17 mouse cellular contexts compared by ENCODE assay signal in the genomic region with DNA sequence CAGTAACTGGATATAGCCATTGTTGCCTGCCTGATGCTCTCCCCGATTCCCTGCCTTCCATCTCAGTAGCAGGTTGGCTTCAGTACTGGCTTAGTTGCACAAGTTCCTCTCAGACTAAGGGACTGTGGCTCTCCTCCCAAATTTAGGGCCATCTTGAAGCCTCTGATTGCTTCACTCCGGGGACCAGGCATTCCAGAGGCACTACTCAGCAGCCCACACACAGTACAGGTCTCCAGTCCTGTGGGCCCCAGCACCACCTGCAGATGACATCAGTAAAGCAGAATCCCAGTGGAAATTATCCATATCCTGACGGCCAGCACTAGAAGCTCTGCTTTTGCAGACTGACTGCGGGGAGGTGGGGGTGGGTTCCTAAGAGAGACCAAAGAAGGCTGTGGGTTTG. TPM values are rescaled to one million over a fixed set of nuclear protein-coding genes. Genes with fewer than 3 reads are reported as not detected.
DNase-seq lines count a peak whose midpoint lies in the region; ATAC-seq and TF ChIP-seq lines count a peak whose summit lies in the region.
"Had no signal": no experiment of that assay in that cellular context is flagged by ENCODE, and none has a peak within 500 bp of the region (broad histone marks: within the 10 kb centered on the region; RNA-seq: fewer than 3 reads in every experiment).

No protein-coding gene starts in this region.

- ATAC-seq in forebrain, embryonic 16.5 days: no peak
- ATAC-seq in forebrain, embryonic 15.5 days (replicated peaks): no peak
- ATAC-seq: liver, postnatal 0 days had no signal

- H3K27ac ChIP-seq in gastrocnemius, adult 2 months: peak overlapping the region; percentile 83
- no peak overlapping the region for H3K27ac ChIP-seq in forebrain, embryonic 16.5 days (ENCODE audit: low read length)
- no peak overlapping the region for H3K27ac ChIP-seq in forebrain, embryonic 15.5 days (replicated peaks)
- H3K27ac ChIP-seq: embryonic facial prominence, embryonic 13.5 days; forebrain, embryonic 12.5 days had no signal

- no peak overlapping the region for H3K4me2 ChIP-seq in myocyte (ENCODE audit: low read depth)
- no peak overlapping the region for H3K4me2 ChIP-seq in forebrain, embryonic 16.5 days (ENCODE audit: low read length)
- no peak overlapping the region for H3K4me2 ChIP-seq in forebrain, embryonic 15.5 days (replicated peaks)
- H3K4me2 ChIP-seq: embryonic facial prominence, embryonic 13.5 days; forebrain, embryonic 12.5 days had no signal

- TF ChIP-seq CTCF in gastrocnemius, adult 2 months (IDR thresholded peaks at IDR 0.05): no peak

- H3K9ac ChIP-seq in forebrain, embryonic 16.5 days (replicated peaks; ENCODE audit: low read depth, low read length): no peak overlapping the region
- H3K9ac ChIP-seq in forebrain, embryonic 15.5 days (replicated peaks): no peak overlapping the region
- H3K9ac ChIP-seq: embryonic facial prominence, embryonic 13.5 days; forebrain, embryonic 12.5 days; liver, postnatal 0 days had no signal

- WGBS in forebrain, embryonic 16.5 days: 93% methylated on average over 4 of the region's 4 CpGs
- 88% methylated on average over 4 of the region's 4 CpGs for WGBS in forebrain, embryonic 15.5 days

- H3K4me1 ChIP-seq in forebrain, embryonic 16.5 days (replicated peaks; ENCODE audit: control insufficient read depth, insufficient read depth, low read length): no peaks in the 10 kb centered on the region
- H3K4me1 ChIP-seq in forebrain, embryonic 15.5 days: peaks cover 6% of the 10 kb centered on the region; the same call in 1 of the 2 replicates
- H3K4me1 ChIP-seq: embryonic facial prominence, embryonic 13.5 days; forebrain, embryonic 12.5 days had no signal

- no peaks in the 10 kb centered on the region for H3K27me3 ChIP-seq in myocyte (ENCODE audit: control insufficient read depth, insufficient read depth, insufficient read length)
- H3K27me3 ChIP-seq in forebrain, embryonic 16.5 days (replicated peaks; ENCODE audit: control insufficient read depth, insufficient read depth, low read length): no peaks in the 10 kb centered on the region
- no peaks in the 10 kb centered on the region for H3K27me3 ChIP-seq in forebrain, embryonic 15.5 days
- H3K27me3 ChIP-seq: embryonic facial prominence, embryonic 13.5 days; forebrain, embryonic 12.5 days had no signal

- no peak overlapping the region for H3K4me3 ChIP-seq in gastrocnemius, adult 2 months
- H3K4me3 ChIP-seq in myocyte: no peak overlapping the region
- no peak overlapping the region for H3K4me3 ChIP-seq in forebrain, embryonic 16.5 days (replicated peaks; ENCODE audit: low read length)
- no peak overlapping the region for H3K4me3 ChIP-seq in forebrain, embryonic 15.5 days
- H3K4me3 ChIP-seq: embryonic facial prominence, embryonic 13.5 days; forebrain, embryonic 12.5 days had no signal

- intact Hi-C loops in gastrocnemius, adult 2 months (cut with DNase I): no loop called here

- TF ChIP-seq POLR2A in myocyte (IDR thresholded peaks at IDR 0.05; ENCODE audit: insufficient read length, low read depth): no peak

- peaks cover 4% of the 10 kb centered on the region for H3K36me3 ChIP-seq in myocyte (ENCODE audit: control insufficient read depth, insufficient read depth)
- peaks cover 21% of the 10 kb centered on the region for H3K36me3 ChIP-seq in forebrain, embryonic 16.5 days (ENCODE audit: control insufficient read depth, insufficient read depth)
- peaks cover 51% of the 10 kb centered on the region for H3K36me3 ChIP-seq in forebrain, embryonic 15.5 days

- H3K9me3 ChIP-seq in forebrain, embryonic 16.5 days (ENCODE audit: control insufficient read depth, low read length): no peaks in the 10 kb centered on the region
- H3K9me3 ChIP-seq in forebrain, embryonic 15.5 days: no peaks in the 10 kb centered on the region
- H3K9me3 ChIP-seq: embryonic facial prominence, embryonic 13.5 days; forebrain, embryonic 12.5 days had no signal

- no peak overlapping the region for H3ac ChIP-seq in myocyte (ENCODE audit: control insufficient read depth, insufficient read length)

- no peaks in the 10 kb centered on the region for H3K79me2 ChIP-seq in myocyte (ENCODE audit: control insufficient read depth, insufficient read depth)

- DNase-seq in gastrocnemius, adult 2 months: peak; percentile 75
- no peak for DNase-seq in gastrocnemius, postnatal 4 days (ENCODE audit: low spot score in 2 of 2)
- peak; percentile 19 for DNase-seq in lung, postnatal 36 days
- DNase-seq in lung, postnatal 4 days: no peak
- peak; percentile 48 to 54 for DNase-seq in gastrocnemius, adult 8-10 months (ENCODE audit: low spot score in 2 of 2)
- DNase-seq: B cell, adult 2 months; cerebellum, adult 11-12 months; layer of hippocampus, postnatal 36 days; liver, postnatal 0 days; right cerebral cortex, adult 18-20 months; thymus, postnatal 36 days had no signal

TF ChIP-seq in myocyte, 11 proteins besides CTCF, POLR2A, EP300 and RAD21:
- peak; percentile 63 for TF ChIP-seq CEBPB (IDR thresholded peaks at IDR 0.05; ENCODE audit: insufficient read depth, poor library complexity, severe bottlenecking)
- no peak for TF ChIP-seq POLR2AphosphoS2 (IDR thresholded peaks at IDR 0.05; ENCODE audit: insufficient read length, low read depth)

RNA-seq across cellular contexts. Expression of gene Angptl7, which starts 10.4 kb away (rescaled TPM):
- total RNA-seq in gastrocnemius, adult 2 months (2021): 10 to 100 TPM; 27.8 to 52.8 TPM
- total RNA-seq in gastrocnemius, postnatal 4 days (2021): 1 to 10 TPM; 1.7 to 4.0 TPM
- 10 to 100 TPM in 2 of 4 experiments, 1 to 10 TPM in 2; 5.3 to 49.1 (median 25.5) TPM for total RNA-seq in gastrocnemius, adult 8-10 months (2022)
- polyA plus RNA-seq in myocyte (2012; fragmentation: generic; extraction: Trizol): 0.01 TPM
- polyA plus RNA-seq in forebrain, embryonic 16.5 days (2015; fragmentation: Nextera tagmentation; extraction: Ambion mirVana): 0.29 and 0.32 TPM in 2 replicates
- polyA plus RNA-seq in forebrain, embryonic 15.5 days (2015; fragmentation: Nextera tagmentation; extraction: Ambion mirVana): 0.33 and 0.38 TPM in 2 replicates
- total RNA-seq: common myeloid progenitor, adult 5-6 weeks had no signal

RNA-seq across cellular contexts. Expression of gene Exosc10, which starts 47.5 kb away (rescaled TPM):
- 10 to 100 TPM; 21.0 to 21.6 TPM for total RNA-seq in gastrocnemius, adult 2 months (2021)
- total RNA-seq in gastrocnemius, postnatal 4 days (2021): 10 to 100 TPM; 47.6 to 48.7 TPM
- 10 to 100 TPM; 14.7 to 20.8 (median 17.6) TPM for total RNA-seq in gastrocnemius, adult 8-10 months (2022)
- polyA plus RNA-seq in myocyte (2012; fragmentation: generic; extraction: Trizol): 37.0 TPM
- 105 and 107 TPM in 2 replicates for polyA plus RNA-seq in forebrain, embryonic 16.5 days (2015; fragmentation: Nextera tagmentation; extraction: Ambion mirVana)
- 93.1 and 97.5 TPM in 2 replicates for polyA plus RNA-seq in forebrain, embryonic 15.5 days (2015; fragmentation: Nextera tagmentation; extraction: Ambion mirVana)

Comparison
In these comparisons a context has a peak if more than half of its experiments do, and no peak if none do; other contexts are left out.
1. DNase-seq: peak in gastrocnemius, adult 2 months (single experiment), lung, postnatal 36 days (single experiment) and gastrocnemius, adult 8-10 months (2 of 2); none in gastrocnemius, postnatal 4 days (0 of 2) and lung, postnatal 4 days (0 of 2).